Mouse (Mus musculus) forebrain, embryonic 14.5 days (tissue): ENCODE data around the gene Gm13420. TPM values are rescaled to one million over a fixed set of nuclear protein-coding genes. Genes with fewer than 3 reads are reported as not detected.
"Not testable (repeated sequence)": the region's sequence is repeated elsewhere in the genome, so short reads cannot be mapped to it uniquely, and the experiment has no call there.

Source experiments
- ATAC-seq: fragments of 200-750 bp; cut with Nextera tagmentation; 2 replicates; pipeline ENCODE4 v1.8.0; 2017; ENCODE audit warnings: mild to moderate bottlenecking, moderate library complexity
- DNase-seq: peaks from one replicate; pipeline ENCODE4 v3.0.0-alpha.2; 2015; ENCODE audit warnings: low spot score
- H3K27ac ChIP-seq: fragments of 300-500 bp; sonication (generic); 2 replicates; pipeline ENCODE4 v1.5.1; 2014; ENCODE audit warnings: low read depth, mild to moderate bottlenecking, control low read depth, low read length, moderate library complexity
- H3K27me3 ChIP-seq: fragments of 300-500 bp; sonication (generic); replicated peaks from 2 replicates; pipeline ENCODE4 v1.6.1; 2014; ENCODE audit warnings: low read length, control low read depth, mixed read lengths; ENCODE audit not compliant: control insufficient read depth, insufficient read depth
- H3K36me3 ChIP-seq: fragments of 300-500 bp; sonication (generic); 2 replicates; pipeline ENCODE4 v1.6.1; 2014; ENCODE audit warnings: low read length, control low read depth; ENCODE audit not compliant: control insufficient read depth, insufficient read depth
- H3K4me1 ChIP-seq: fragments of 300-500 bp; sonication (generic); 2 replicates; pipeline ENCODE4 v1.6.1; 2014; ENCODE audit warnings: antibody characterized with exemption, low read length, control low read depth; ENCODE audit not compliant: control insufficient read depth, insufficient read depth
- H3K4me2 ChIP-seq: fragments of 300-500 bp; sonication (generic); 2 replicates; pipeline ENCODE4 v1.6.1; 2014; ENCODE audit warnings: mild to moderate bottlenecking, control low read depth, low read length
- H3K4me3 ChIP-seq: fragments of 300-500 bp; sonication (generic); 2 replicates; pipeline ENCODE4 v1.5.1; 2014; ENCODE audit warnings: low read depth, low read length, control low read depth
- H3K9ac ChIP-seq: fragments of 300-500 bp; sonication (generic); 2 replicates; pipeline ENCODE4 v1.6.1; 2014; ENCODE audit warnings: mild to moderate bottlenecking, low read length, control low read depth, moderate library complexity
- H3K9me3 ChIP-seq: fragments of 300-500 bp; sonication (generic); replicated peaks from 2 replicates; pipeline ENCODE4 v1.6.1; 2016; ENCODE audit warnings: low read length, control low read depth, mixed read lengths; ENCODE audit not compliant: control insufficient read depth
- WGBS: fragments of 180-500 bp; shearing (Covaris S2); extraction: QIAGEN DNeasy Blood & Tissue Kit; methylation state at CpG from one replicate; pipeline ENCODE4 v1.1.7; 2014; 5-methylcytosine and 5-hydroxymethylcytosine counted together
- polyA plus RNA-seq: library from polyadenylated mRNA; unstranded; fragments of >200 nt; fragmentation: Nextera tagmentation; extraction: Ambion mirVana; gene quantifications from 2 replicates; pipeline ENCODE4 v1.2.1, GENCODE M21; 2014

Gm13420 gene
- polyA plus RNA-seq, 1 experiment from 2014 or later, result not detected

- Histone ChIP-seq H3K4me1 (no peaks in the 10 kb centered on the region), H3K4me3 (no peak overlapping the region), H3K27me3 (no peaks in the 10 kb centered on the region), H3K9ac (no peak overlapping the region), H3K9me3 (no peaks in the 10 kb centered on the region), H3K27ac (no peak overlapping the region), H3K36me3 (peaks cover 71% of the 10 kb centered on the region), H3K4me2 (no peak overlapping the region)
- 69% methylated on average over 3 of the region's 3 CpGs for WGBS
- DNase-seq (no peak), ATAC-seq (no peak)
Measured at GRCm38 (mm10) chr2:29711038-29711437, 40.4 kb downstream of the Gm13420 start.

- not testable (repeated sequence) for H3K9me3 ChIP-seq, H3K4me2 ChIP-seq, H3K27ac ChIP-seq, DNase-seq, H3K27me3 ChIP-seq, ATAC-seq, H3K4me3 ChIP-seq, H3K4me1 ChIP-seq, H3K9ac ChIP-seq
- 94% methylated on average over 4 of the region's 4 CpGs for WGBS
- peaks cover 74% of the 10 kb centered on the region for H3K36me3 ChIP-seq
Measured at GRCm38 (mm10) chr2:29708209-29708608, 43.3 kb downstream of the Gm13420 start.

GRCm38 (mm10) chr2:29707731-29708130 is 43.8 kb downstream of the Gm13420 start:
- Histone ChIP-seq H3K27ac (no peak overlapping the region), H3K9ac (no peak overlapping the region), H3K4me2 (no peak overlapping the region), H3K9me3 (no peaks in the 10 kb centered on the region), H3K4me1 (no peaks in the 10 kb centered on the region), H3K27me3 (no peaks in the 10 kb centered on the region), H3K4me3 (no peak overlapping the region), H3K36me3 (peaks cover 78% of the 10 kb centered on the region)
- 90% methylated on average over 4 of the region's 4 CpGs for WGBS
- no peak for ATAC-seq
- DNase-seq, result no peak

- Histone ChIP-seq H3K9ac (no peak overlapping the region), H3K4me2 (no peak overlapping the region), H3K9me3 (no peaks in the 10 kb centered on the region), H3K27ac (no peak overlapping the region), H3K4me3 (no peak overlapping the region), H3K36me3 (peaks cover 81% of the 10 kb centered on the region), H3K4me1 (no peaks in the 10 kb centered on the region), H3K27me3 (no peaks in the 10 kb centered on the region)
- ATAC-seq (no peak), DNase-seq (no peak)
- WGBS, result 95% methylated on average over 18 of the region's 18 CpGs
Measured at GRCm38 (mm10) chr2:29706726-29707620, 44.5 kb downstream of the Gm13420 start.

- Histone ChIP-seq H3K27me3 (no peaks in the 10 kb centered on the region), H3K4me1 (no peaks in the 10 kb centered on the region), H3K4me3 (no peak overlapping the region), H3K27ac (no peak overlapping the region), H3K36me3 (peaks cover 84% of the 10 kb centered on the region), H3K4me2 (no peak overlapping the region), H3K9ac (no peak overlapping the region), H3K9me3 (no peaks in the 10 kb centered on the region)
- ATAC-seq, result no peak
- DNase-seq, result no peak
- WGBS, result 88% methylated on average over 3 of the region's 3 CpGs
Measured at GRCm38 (mm10) chr2:29705493-29705892, 46.0 kb downstream of the Gm13420 start.

- WGBS, result 93% methylated on average over 9 of the region's 9 CpGs
- peaks cover 94% of the 10 kb centered on the region for H3K36me3 ChIP-seq
- no peak overlapping the region for H3K27ac ChIP-seq
- ATAC-seq, result no peak
- no peaks in the 10 kb centered on the region for H3K27me3 ChIP-seq
- no peak overlapping the region for H3K9ac ChIP-seq
- no peak overlapping the region for H3K4me3 ChIP-seq
- no peaks in the 10 kb centered on the region for H3K9me3 ChIP-seq
- no peak overlapping the region for H3K4me2 ChIP-seq
- no peaks in the 10 kb centered on the region for H3K4me1 ChIP-seq
- no peak for DNase-seq
Measured at GRCm38 (mm10) chr2:29703104-29704081, 48.1 kb downstream of the Gm13420 start.

GRCm38 (mm10) chr2:29702189-29702588 is 49.3 kb downstream of the Gm13420 start:
- Histone ChIP-seq H3K4me2 (no peak overlapping the region), H3K27ac (no peak overlapping the region), H3K9ac (no peak overlapping the region), H3K4me1 (no peaks in the 10 kb centered on the region), H3K27me3 (no peaks in the 10 kb centered on the region), H3K9me3 (no peaks in the 10 kb centered on the region), H3K36me3 (peaks cover 86% of the 10 kb centered on the region), H3K4me3 (no peak overlapping the region)
- DNase-seq, result no peak
- WGBS, result 97% methylated on average over 8 of the region's 8 CpGs
- no peak for ATAC-seq

GRCm38 (mm10) chr2:29701393-29701792 is 50.1 kb downstream of the Gm13420 start:
- Histone ChIP-seq H3K4me2 (no peak overlapping the region), H3K9me3 (no peaks in the 10 kb centered on the region), H3K4me1 (no peaks in the 10 kb centered on the region), H3K27ac (no peak overlapping the region), H3K27me3 (no peaks in the 10 kb centered on the region), H3K9ac (no peak overlapping the region), H3K4me3 (no peak overlapping the region), H3K36me3 (peaks cover 80% of the 10 kb centered on the region)
- no peak for ATAC-seq
- DNase-seq, result no peak
- 85% methylated on average over 6 of the region's 6 CpGs for WGBS
